Mouse (Mus musculus) megakaryocyte, embryonic 14.5 days (primary cell): ENCODE results near the gene Dus2. TPM values are rescaled to one million over a fixed set of nuclear protein-coding genes. Genes with fewer than 3 reads are reported as not detected.

Source experiments
- H3K27me3 ChIP-seq: replicated peaks from 2 replicates; pipeline ENCODE3; 2012; ENCODE audit warnings: inconsistent platforms
- H3K36me3 ChIP-seq: replicated peaks from 2 replicates; pipeline ENCODE3; 2012; ENCODE audit warnings: low read length, inconsistent platforms, mixed read lengths
- H3K4me1 ChIP-seq: 2 replicates; pipeline ENCODE4 v1.6.1; 2012; ENCODE audit warnings: inconsistent platforms
- H3K4me3 ChIP-seq: replicated peaks from 2 replicates; pipeline ENCODE3; 2012; ENCODE audit warnings: moderate library complexity, mild to moderate bottlenecking, inconsistent platforms
- H3K9me3 ChIP-seq: 2 replicates; pipeline ENCODE4 v1.6.1; 2012; ENCODE audit warnings: inconsistent platforms
- FLI1 ChIP-seq: IDR thresholded peaks from 2 replicates; pipeline ENCODE4 v1.6.1; 2012; ENCODE audit warnings: low read length, inconsistent platforms, mixed read lengths
- GATA1 ChIP-seq: IDR thresholded peaks from 3 replicates; pipeline ENCODE4 v1.6.1; 2012; ENCODE audit warnings: mixed read lengths, low read length, inconsistent platforms, borderline replicate concordance
- polyA plus RNA-seq: library from polyadenylated mRNA; stranded (reverse); fragments of >175 nt; gene quantifications from 2 replicates; pipeline ENCODE4 v1.2.3, GENCODE M21; 2012; ENCODE audit warnings: low replicate concordance; ENCODE audit not compliant: insufficient read depth

The Dus2 gene
- polyA plus RNA-seq, 1 experiment: 3.6 TPM

- H3K36me3 ChIP-seq: peaks cover 14% of the 10 kb centered on the region
- H3K27me3 ChIP-seq: no peaks in the 10 kb centered on the region
- H3K4me1 ChIP-seq: peaks cover 27% of the 10 kb centered on the region
- H3K9me3 ChIP-seq: no peaks in the 10 kb centered on the region
- TF ChIP-seq GATA1 (no peak), FLI1 (no peak)
- H3K4me3 ChIP-seq: no peak overlapping the region
These were observed 83.1 kb downstream of the Dus2 start for GRCm38 (mm10) chr8:106074236-106074635.

- no peaks in the 10 kb centered on the region for H3K27me3 ChIP-seq
- H3K36me3 ChIP-seq: peaks cover 19% of the 10 kb centered on the region
- no peaks in the 10 kb centered on the region for H3K9me3 ChIP-seq
- TF ChIP-seq FLI1 (no peak), GATA1 (no peak)
- H3K4me3 ChIP-seq: no peak overlapping the region
- peaks cover 25% of the 10 kb centered on the region for H3K4me1 ChIP-seq
These were observed 83.5 kb downstream of the Dus2 start for GRCm38 (mm10) chr8:106074659-106075058.

GRCm38 (mm10) chr8:106075161-106075862 is 84.2 kb downstream of the Dus2 start:
- Histone ChIP-seq H3K4me1 (peaks cover 24% of the 10 kb centered on the region), H3K36me3 (peaks cover 19% of the 10 kb centered on the region), H3K4me3 (no peak overlapping the region), H3K27me3 (no peaks in the 10 kb centered on the region), H3K9me3 (no peaks in the 10 kb centered on the region)
- TF ChIP-seq FLI1 (no peak), GATA1 (no peak)

- peaks cover 24% of the 10 kb centered on the region for H3K36me3 ChIP-seq
- H3K4me1 ChIP-seq: peaks cover 24% of the 10 kb centered on the region
- no peak overlapping the region for H3K4me3 ChIP-seq
- H3K9me3 ChIP-seq: no peaks in the 10 kb centered on the region
- TF ChIP-seq FLI1: no peak
- TF ChIP-seq GATA1: no peak
- no peaks in the 10 kb centered on the region for H3K27me3 ChIP-seq
These were observed 84.7 kb downstream of the Dus2 start for GRCm38 (mm10) chr8:106075863-106076174.

GRCm38 (mm10) chr8:106076612-106077011 is 85.5 kb downstream of the Dus2 start:
- H3K4me1 ChIP-seq: peaks cover 24% of the 10 kb centered on the region
- H3K36me3 ChIP-seq: peaks cover 30% of the 10 kb centered on the region
- H3K27me3 ChIP-seq: no peaks in the 10 kb centered on the region
- H3K4me3 ChIP-seq: no peak overlapping the region
- TF ChIP-seq GATA1 (no peak), FLI1 (no peak)
- no peaks in the 10 kb centered on the region for H3K9me3 ChIP-seq

- H3K9me3 ChIP-seq: no peaks in the 10 kb centered on the region
- H3K36me3 ChIP-seq: peaks cover 34% of the 10 kb centered on the region
- TF ChIP-seq GATA1: no peak
- TF ChIP-seq FLI1: no peak
- no peaks in the 10 kb centered on the region for H3K27me3 ChIP-seq
- peaks cover 24% of the 10 kb centered on the region for H3K4me1 ChIP-seq
- H3K4me3 ChIP-seq: peak overlapping the region; percentile 28
These were observed 86.4 kb downstream of the Dus2 start for GRCm38 (mm10) chr8:106077452-106078067.

GRCm38 (mm10) chr8:106102321-106102720 is 111.2 kb downstream of the Dus2 start:
- no peaks in the 10 kb centered on the region for H3K27me3 ChIP-seq
- H3K36me3 ChIP-seq: peaks cover 74% of the 10 kb centered on the region
- H3K9me3 ChIP-seq: no peaks in the 10 kb centered on the region
- no peak for TF ChIP-seq GATA1
- TF ChIP-seq FLI1: no peak
- no peak overlapping the region for H3K4me3 ChIP-seq
- peaks cover 10% of the 10 kb centered on the region; the same call in 1 of the 2 replicates for H3K4me1 ChIP-seq

Other genes with a start within 250 kb of the Dus2 start
- 3.0 and 9.7 TPM in 2 replicates for gene Gfod2, start 232.7 kb upstream of the Dus2 start, polyA plus RNA-seq
- 10.3 and 11.1 TPM in 2 replicates for gene Ranbp10, start 164.0 kb upstream of the Dus2 start, polyA plus RNA-seq
- not detected in 2 replicates for gene Tsnaxip1, start 163.6 kb upstream of the Dus2 start, polyA plus RNA-seq
- gene Cenpt, start 138.1 kb upstream of the Dus2 start, polyA plus RNA-seq: 22.5 and 23.5 TPM in 2 replicates
- 12.4 and 38.2 TPM in 2 replicates for gene Thap11, start 136.2 kb upstream of the Dus2 start, polyA plus RNA-seq
- 5.8 and 51.6 TPM in 2 replicates for gene Nutf2, start 130.8 kb upstream of the Dus2 start, polyA plus RNA-seq
- 8.0 and 13.1 TPM in 2 replicates for gene Edc4, start 110.5 kb upstream of the Dus2 start, polyA plus RNA-seq
- 0.22 TPM in 1 of 2 replicates, not detected in the other for gene Nrn1l, start 97.8 kb upstream of the Dus2 start, polyA plus RNA-seq
- 5.6 and 11.1 TPM in 2 replicates for gene Pskh1, start 90.9 kb upstream of the Dus2 start, polyA plus RNA-seq
- 0.39 TPM in 1 of 2 replicates, not detected in the other for gene Ctrl, start 57.5 kb upstream of the Dus2 start, polyA plus RNA-seq
- gene Psmb10, start 52.9 kb upstream of the Dus2 start, polyA plus RNA-seq: 63.8 and 341 TPM in 2 replicates
- 0.66 TPM in 1 of 2 replicates, not detected in the other for gene Lcat, start 48.0 kb upstream of the Dus2 start, polyA plus RNA-seq
- gene Slc12a4, start 25.2 kb upstream of the Dus2 start, polyA plus RNA-seq: 4.5 and 6.7 TPM in 2 replicates
- gene Dpep3, start 11.9 kb upstream of the Dus2 start, polyA plus RNA-seq: 0.46 TPM in 1 of 2 replicates, not detected in the other
- not detected in 2 replicates for gene Dpep2nb, start 14.6 kb downstream of the Dus2 start, polyA plus RNA-seq
- 3.7 and 10.4 TPM in 2 replicates for gene Ddx28, start 20.5 kb downstream of the Dus2 start, polyA plus RNA-seq
- gene Nfatc3, start 67.5 kb downstream of the Dus2 start, polyA plus RNA-seq: 1.7 and 3.2 TPM in 2 replicates
- 1.6 and 7.5 TPM in 2 replicates for gene Esrp2, start 145.6 kb downstream of the Dus2 start, polyA plus RNA-seq
- gene Pla2g15, start 159.1 kb downstream of the Dus2 start, polyA plus RNA-seq: 16.9 and 32.0 TPM in 2 replicates
- 3.1 and 3.6 TPM in 2 replicates for gene Slc7a6, start 177.5 kb downstream of the Dus2 start, polyA plus RNA-seq
- 11.7 and 21.5 TPM in 2 replicates for gene Slc7a6os, start 219.6 kb downstream of the Dus2 start, polyA plus RNA-seq
- 2.9 and 9.4 TPM in 2 replicates for gene Prmt7, start 219.6 kb downstream of the Dus2 start, polyA plus RNA-seq